Mouse (Mus musculus) naive thymus-derived CD4-positive, alpha-beta T cell, adult 2 months (primary cell): ENCODE results near the gene Stard10.

Experiments
- DNase-seq: peaks from one replicate; pipeline ENCODE4 v3.0.0-alpha.2; 2011; ENCODE audit warnings: low read depth

The Stard10 gene

DNA sequence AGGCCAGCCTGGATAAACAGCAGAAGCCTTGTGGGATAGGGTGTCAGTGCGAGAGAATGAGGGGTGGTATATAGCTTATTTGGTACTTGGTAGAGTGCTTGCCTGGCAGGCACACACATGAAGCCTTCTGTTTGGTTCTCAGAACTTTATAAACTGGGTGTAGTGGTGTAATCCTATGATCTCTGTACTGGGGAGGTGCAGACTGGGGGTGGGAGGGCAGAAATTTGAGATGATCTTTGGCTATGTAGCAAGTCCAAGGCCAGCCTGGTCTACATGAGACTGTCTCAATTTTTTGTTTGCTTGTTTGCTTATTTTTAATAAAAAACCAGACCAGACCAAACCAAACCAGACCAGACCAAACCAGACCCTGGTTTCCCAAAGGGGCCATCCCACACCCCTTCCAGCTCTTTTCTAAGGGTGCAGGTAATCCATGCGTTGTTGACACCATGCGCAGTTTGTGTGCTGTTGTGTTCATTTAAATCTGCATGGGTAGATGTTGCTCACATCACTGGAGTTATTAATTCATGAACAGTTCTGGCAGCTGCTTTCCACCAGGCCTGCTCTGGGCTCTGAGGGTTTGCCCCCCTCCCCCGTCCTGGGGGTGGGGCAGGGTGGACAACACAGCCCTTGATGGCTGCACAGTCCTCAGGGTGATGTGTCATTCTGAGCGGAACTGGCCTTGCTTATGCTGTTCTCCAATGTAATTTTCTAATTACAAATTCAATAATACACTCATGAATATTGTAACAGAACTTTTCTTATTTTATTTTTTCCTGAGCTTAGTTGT lies 15.4 kb downstream of the Stard10 start:
- no peak for DNase-seq

DNA sequence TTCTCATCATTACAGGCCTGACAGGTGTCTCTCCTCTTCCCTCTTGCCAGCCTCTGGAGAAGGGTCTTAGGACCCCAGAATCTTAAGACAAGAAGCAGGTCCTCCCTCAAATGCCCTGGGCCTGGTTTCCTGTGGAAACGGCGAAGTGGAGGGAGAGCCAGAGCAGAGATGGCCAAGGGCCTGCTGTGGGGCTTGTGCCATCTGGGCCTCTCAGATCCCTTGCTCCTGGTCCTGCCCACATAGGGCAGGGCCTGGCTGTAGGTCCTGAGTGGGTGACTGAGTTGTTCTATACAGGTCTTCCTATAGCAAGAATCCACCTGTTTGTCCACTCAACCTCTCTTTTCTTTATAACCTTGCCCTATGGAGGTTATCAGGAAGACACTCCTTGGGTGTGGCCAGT lies 18.3 kb downstream of the Stard10 start:
- no peak for DNase-seq

DNA sequence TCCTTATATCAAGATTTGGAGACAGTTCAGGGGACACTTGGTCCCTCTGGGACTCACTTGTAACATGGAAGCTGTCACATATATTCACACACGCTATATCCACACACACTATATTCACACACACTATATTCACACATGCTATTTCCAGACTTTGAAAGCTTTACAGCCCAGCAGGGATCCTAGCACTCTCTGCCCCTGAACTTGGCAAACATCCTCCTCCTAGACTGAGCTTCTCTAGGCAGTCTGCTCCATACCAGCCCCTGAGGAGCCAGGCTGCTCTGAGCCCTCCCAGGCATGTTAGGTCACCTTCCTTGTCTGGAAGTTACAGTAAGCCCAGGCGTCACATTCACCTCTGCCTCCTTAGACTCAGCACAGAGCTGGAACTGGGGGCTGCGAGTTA lies 19.8 kb downstream of the Stard10 start:
- DNase-seq, result no peak

DNA sequence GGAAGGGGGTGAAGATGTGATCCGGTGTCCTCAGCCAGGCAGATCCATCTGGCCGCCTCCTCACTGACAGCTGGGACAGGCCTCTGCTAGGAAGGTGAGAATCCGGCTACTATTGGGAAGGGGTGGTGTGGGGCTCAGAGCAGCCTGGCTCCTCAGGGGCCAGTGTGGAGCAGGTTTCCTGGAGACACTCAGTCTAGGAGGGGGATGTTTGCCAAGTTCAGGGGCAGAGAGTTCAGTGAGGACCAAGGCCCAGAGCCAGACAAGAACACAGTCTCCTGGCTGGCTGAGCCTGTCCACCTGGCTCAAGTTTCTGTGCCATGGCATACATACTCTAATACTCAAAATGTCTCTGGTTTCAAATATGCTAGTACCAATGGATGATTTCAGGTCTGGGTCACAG lies 20.5 kb downstream of the Stard10 start:
- no peak for DNase-seq

DNA sequence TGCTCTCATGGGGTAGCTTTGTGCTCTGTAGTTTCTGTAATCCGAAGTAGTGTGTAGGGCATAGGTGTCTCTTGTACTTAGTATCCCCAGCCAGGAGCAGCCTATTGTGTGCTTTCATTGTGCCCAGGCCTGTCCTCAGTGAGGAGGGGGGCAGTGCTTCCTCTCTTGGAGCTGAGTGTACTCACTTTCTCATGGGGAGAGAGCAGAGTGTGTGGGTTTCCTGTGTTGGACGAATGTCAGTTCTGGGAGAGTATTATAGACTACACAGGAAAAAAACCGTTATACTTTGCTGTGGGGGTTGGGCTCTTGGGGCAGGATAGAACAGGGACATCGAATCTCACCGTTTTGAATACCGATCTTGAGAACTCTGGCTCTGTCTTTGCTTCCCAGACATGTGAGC lies 24.5 kb downstream of the Stard10 start:
- DNase-seq, result peak; percentile 55

DNA sequence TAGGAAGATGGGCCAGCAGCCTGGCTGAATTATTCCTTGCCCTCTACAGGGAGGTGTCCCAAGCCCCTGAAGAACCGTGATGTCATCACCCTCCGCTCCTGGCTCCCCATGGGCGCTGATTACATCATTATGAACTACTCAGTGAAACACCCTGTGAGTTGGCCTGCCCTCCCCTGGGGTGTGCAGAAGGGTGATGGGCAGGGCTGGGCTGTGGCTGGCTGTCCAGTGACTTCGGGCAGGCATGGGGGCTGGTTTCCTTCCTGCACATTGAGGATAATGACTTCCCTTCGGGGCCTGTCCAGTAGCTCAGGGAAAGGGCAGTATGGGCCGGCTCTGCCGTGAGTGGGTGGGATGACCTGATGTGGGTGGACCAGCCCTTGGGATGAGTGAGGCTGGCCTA lies 26.2 kb downstream of the Stard10 start:
- no peak for DNase-seq

DNA sequence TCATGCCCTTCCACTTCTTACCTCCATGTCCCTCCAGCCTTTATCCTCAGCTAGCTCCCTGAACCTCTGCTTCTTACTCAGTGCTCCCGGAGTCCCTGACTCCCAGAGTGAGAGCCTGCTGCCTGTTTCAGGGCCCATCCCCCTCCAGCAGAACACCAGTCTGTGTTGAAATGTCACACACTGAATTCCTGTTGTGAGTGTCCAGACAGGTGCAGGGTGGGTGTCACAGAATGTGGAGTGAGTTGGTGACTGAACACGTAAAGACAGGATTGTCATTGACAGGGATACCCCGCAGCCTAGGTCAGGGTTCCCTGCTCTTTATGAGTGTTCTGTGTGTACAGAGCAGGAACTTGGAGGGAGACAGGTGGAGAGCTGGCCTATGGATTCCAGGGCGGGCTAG lies 28.0 kb downstream of the Stard10 start:
- no peak for DNase-seq

DNA sequence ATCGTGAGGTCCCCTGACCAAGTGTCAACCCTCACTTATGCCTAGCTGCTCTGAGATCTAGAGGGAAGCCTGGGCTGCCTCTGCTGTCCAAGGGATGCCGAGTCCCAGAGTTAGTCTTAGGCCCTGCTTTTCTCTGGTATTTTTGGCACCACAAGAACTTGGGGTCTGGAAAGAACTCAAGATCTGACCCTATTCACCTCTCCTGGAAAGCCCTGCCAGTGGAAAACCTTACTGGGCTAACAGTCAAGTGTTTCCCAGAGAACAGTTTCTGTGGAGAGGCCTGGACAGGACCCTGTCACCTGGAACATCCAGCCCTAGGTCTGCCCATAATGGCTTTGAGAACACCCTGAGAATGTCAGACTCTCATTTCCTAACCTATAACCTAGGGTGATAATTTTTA lies 30.1 kb downstream of the Stard10 start:
- DNase-seq, result no peak

DNA sequence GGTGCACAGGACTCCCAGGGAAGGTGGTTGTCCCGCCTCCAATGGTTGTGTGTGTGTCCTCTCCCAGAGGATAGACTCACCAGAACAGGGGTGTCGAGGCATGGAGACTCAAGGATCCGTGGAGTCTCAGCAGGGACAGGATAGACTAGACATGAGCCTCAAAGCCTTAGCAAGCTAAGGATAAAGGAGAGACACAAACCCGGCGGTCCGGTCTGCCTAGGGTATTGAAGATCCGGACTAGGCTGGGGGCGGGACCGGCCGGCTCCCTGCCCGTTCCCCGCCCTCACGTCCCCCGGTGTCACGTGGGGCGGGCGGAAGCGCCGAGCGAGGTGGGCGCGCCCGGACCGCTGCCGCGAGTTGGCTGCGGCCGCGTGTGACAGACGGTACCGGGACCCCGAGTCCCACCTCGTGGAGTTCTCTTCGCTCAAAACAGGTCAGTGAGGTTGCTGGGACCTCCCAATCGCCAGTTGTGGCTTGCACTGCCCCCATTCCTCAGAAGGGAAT lies 30.9 kb downstream of the Stard10 start, which contains the start of gene Arap1:
Gene Arap1, plus strand, starts transcription at position 301 of the 504 bp plus-strand sequence.
- DNase-seq, result peak; percentile 68

DNA sequence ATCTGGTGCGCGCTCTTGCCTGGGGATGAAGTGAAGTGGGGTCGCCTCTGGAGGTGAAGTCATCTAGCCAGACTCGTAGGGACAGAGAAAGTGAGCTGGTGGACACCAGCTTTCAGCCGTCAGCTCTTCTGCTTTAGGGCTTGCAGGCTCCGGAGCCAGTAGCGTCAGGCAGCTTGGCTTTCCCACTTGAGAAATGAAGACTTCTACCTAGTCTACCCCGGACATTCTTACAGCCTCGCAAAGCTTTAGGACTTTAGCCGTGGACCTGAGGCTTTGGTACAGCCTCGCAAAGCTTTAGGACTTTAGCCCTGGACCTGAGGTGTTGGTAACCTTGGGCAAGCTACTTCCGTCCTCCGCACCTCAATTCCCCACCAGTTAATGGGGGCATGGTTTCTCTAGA lies 31.4 kb downstream of the Stard10 start:
- DNase-seq, result peak; percentile 50

DNA sequence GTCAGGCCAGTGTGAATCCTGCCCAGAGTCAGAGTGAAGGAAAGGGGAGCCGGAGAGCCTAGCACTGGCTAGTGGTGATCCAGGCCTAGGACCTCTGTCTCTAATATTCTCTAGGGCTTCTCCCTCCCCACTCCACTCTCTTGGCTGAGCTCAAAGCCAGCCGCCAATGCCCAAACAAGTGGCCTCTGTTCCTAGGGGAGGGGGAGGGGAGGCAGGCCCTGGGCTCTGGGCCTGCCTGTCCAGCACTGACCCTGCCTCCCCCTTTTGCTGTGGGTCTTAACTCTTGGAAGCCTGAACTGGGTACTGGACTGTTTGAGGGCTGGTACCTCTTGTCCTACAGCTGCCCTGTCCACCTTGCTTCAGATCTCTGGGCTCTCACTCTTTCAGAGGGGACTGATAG lies 33.0 kb downstream of the Stard10 start:
- DNase-seq, result no peak

DNA sequence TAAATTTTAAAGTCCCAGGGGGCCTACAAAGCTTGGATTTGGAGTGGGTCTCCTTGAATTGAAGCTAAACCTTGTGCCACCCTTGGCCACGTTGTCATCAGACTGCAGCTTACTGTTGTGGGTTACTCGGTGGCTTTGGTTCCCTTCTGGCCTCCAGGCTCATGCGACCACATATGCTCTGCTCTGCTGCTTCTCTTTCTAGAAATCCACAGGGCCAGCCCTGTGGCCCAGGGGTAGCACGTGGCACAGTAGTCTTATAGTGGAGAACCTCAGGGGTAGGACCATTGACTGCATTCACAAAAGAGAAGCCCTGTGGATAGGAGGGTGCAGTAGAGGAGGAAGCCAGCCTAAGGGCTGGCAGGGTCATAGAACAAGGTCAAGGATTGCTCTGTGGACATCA lies 35.5 kb downstream of the Stard10 start:
- DNase-seq, result no peak

DNA sequence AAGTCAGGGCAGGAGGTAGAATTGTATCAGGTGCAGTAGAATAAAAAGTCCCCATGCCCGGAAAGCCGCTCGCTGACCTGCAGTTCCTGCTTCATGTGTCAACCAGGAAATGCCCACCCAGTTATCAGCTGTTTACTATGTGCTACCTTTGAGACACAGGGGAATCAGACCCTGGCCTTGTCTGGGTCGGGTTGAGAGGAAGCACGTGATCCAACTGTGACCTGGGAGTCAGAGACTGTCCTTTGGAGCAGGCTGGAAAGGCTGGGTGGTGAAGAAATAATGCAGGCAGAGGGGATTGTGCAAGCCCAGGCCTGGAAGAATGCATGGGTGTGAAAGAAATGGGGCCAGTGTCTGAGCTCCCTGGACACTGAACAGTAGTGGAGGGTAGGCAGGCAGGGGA lies 37.5 kb downstream of the Stard10 start:
- no peak for DNase-seq

DNA sequence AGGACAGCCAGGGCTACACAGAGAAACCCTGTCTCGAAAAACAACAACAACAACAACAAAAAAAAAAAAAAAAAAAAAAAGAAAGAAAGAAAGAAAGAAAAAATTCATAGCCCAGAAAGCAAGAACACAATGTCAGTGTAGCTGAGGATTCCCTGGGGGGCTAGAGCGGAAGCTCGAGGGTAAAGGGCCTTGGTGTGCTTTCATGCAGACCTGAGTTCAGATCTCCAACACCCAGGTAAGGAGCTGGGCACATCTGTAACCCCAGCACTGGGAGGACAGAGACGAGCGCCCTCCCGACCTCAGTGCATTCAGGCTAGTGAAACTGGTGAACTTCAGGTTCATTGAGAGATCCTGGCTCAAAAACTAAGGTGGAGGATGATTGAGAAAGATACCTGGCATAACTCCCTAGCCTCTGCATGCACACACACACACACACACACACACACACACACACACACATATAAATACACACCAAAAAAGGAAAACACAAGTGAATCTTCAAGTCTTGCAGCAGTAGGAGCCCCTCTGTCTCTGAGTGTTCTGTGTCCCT lies 38.7 kb downstream of the Stard10 start:
- no peak for DNase-seq

DNA sequence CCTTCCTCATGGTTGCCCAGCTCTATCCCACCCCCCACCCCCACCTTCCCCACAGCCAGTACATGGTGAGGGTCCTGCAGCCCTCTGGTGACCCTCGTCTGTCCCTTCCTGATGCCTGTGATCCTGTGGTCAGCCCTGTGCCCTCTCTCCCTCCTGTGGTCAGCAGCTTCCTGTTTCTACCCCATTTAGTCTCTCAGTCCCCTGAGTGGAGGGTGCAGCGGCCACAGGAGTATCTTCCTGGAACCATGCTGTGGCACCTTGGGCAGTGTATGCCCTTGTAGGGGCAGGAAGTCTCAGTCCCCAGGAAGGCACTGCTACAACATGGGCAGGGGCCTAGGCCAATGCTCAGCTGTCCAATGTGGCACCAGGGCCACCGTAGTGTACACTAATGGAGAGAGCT lies 40.0 kb downstream of the Stard10 start:
- no peak for DNase-seq

DNA sequence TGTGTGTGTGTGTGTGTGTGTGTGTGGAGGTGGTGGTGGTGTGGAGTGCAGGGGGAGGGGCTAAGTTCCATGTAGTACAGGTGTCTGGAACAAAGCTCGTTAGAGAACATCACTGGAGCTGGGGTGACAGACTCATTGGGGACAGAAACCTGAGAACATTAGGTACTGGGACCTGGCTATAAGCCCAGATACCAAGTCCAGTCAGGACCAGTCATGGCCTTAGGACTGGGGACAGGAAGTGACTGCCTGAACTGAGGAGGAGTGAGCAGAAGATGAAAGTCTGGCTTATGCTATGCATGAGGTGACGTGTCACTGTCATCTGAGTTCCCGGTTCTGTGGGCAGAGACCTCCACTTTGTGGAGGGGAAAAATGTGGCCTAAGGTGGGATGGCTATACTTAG lies 43.5 kb downstream of the Stard10 start:
- no peak for DNase-seq

DNA sequence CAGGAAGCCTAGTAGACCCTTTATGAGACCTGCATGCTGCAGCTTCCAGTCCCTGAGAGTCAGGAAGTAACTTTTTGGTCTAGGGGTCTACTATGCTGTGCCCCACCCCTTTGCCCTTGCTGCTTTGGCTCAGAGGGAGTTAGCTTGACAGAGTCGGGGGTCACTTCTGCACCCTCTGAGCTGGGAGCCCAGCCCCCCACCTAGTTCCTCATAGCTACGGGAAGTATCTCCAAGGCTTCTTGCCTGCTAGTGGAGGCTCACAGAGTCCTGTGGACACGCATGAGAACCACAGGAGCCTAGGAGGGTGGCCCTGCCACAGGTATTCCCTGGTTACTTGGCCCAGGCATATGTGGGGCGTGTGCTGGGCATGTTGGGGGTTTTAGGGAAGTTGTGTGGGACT lies 44.1 kb downstream of the Stard10 start:
- DNase-seq, result no peak

DNA sequence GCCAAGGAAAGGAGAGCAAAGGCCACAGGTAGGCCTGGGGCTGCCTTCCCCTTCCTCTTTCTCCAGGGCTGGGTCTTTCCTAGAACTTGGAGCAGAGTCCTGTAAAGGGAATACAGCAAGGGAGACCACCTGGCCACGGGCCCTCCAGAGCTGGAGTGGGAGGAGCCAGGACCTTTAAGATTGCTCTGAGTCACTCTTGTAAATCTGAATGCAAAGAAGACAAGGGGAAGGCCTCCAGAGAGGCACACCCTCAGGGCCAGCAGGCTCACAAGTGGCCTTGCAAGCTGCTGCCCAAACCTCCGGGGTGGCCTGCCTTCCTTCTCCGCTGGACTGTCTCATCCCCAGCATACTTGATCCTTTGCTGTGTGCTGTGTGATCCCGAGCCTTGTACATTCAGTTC lies 44.9 kb downstream of the Stard10 start:
- no peak for DNase-seq

DNA sequence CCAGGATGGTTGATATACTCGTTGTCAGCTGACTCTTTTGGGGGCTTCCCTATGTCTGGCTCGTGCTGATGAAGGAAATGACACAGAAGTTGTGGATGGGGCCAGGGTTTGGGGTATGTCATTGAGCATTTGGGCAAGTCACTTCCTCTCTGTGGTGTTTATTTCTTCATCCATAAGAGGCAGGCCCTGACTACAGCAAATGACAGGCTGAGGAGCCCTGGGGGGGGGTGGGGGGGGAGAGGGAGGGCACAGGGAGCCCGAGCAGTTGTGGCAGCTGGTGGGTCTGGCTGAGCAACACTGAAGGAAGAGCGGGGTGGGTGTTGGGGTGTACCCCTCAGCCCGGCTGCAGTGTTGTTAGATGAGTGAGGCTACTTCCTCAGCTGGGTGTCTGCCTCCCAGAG lies 45.9 kb downstream of the Stard10 start:
- DNase-seq, result no peak

DNA sequence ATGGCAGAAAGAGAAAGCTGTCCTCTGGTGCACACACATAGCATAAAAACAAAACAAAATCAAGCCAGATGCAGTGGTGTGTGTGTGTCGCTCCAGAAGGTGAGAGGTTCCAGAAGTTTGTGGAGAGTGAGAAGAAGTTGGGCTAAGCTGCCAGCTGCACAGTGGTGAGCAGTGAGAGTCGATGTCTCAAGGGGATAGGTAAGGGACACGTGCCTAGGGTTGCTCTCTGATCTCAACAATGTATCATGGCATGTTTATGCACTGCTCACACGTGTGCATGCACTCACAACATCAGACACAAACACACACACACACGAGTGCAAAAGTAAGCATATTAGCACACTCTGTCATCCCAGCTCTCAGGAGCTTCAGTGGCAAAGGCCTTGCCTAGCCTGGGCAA lies 47.0 kb downstream of the Stard10 start:
- DNase-seq, result no peak

DNA sequence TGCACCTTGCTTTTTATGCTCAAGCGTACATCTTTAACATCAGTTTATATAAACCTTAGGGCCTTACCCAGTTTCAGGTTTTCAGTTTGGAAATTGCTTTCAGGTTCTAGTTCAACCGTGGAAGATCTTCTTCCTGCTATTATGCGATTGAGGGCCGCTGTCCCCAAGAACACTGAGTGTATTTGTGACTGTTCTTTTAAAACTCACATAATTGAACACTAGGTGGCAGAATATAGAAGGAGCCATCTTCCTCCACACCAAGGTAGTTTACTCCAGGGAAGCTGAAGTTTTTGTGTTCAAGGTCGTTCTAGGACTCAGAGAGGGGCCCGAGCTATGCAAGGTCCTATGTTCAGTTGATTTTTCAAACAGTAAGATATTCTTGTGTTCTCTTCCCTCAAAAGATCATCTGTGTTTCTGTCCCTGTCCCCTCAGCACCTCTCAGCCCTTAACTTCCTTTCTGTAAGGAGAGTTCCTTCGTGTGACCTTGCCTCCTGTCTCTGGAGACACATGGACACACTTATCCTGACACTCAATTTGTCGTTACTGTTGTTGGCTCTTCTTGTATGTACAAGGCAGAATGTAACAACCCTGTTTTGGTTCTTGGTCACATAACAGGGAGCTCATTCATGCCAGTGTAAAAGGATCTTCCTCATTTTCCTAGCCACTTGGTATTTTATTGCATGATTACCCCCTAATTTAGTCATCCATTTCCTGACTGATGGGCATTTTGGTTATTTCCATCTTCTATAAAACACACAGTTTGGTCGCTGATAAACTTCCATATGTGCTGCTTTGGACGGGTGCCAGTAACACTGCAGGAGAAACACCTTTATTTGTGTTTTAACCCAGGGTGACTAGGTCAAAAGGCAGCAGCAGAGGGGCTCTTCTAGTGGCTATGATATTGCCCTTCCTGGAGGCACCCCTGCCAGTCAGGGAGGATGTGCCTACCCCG lies 51.3 kb downstream of the Stard10 start:
- peak; percentile 46 for DNase-seq

DNA sequence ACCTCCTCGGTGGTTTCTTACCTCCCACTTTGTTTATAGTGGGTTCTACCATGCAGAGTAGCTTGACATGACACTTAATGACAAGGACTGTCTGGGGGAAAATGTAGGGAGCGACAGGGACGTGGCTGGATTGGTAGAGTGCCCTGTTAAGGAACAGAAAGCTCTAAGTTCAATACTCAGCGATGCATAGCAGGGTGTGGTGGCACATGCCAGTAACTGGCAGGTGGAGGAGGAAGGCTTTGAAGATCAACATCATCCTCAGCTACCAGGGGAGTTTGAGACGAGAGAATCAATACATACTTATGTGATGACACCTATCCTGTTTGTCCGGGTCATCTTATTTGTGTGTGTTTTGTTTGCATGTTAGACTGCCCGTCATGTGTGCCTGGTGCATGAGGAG lies 52.8 kb downstream of the Stard10 start:
- no peak for DNase-seq

DNA sequence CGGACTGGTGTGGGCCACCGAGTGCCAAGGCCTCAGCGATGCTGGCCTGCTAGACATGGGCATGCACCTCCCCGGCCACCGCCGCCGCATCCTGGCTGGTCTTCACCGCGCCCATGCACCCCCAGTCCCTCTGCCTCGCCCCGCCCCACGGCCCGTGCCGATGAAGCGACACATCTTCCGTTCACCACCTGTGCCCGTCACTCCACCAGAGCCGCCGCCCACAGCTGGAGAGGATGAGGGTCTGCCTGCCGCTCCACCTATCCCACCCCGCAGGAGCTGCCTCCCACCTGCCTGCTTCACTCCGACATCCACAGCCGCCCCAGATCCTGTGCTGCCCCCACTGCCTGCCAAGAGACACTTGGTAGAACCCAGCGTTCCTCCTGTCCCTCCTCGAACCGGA lies 56.2 kb downstream of the Stard10 start:
- no peak for DNase-seq
